Mouse (Mus musculus) hindlimb bud, embryonic 11.5 days (tissue): ENCODE measurements around the gene Gnl2.

Source experiments
- DNase-seq: peaks from one replicate; pipeline ENCODE4 v3.0.0-alpha.2; 2012; ENCODE audit warnings: low read depth, low spot score; ENCODE audit errors: extremely low spot score

Gnl2 gene

GRCm38 (mm10) chr4:125078698-125079097 lies 62.3 kb downstream of the Gnl2 start:
- no peak for DNase-seq

GRCm38 (mm10) chr4:125084403-125085345 lies 68.3 kb downstream of the Gnl2 start, which contains the start of gene Meaf6:
Meaf6 (plus strand) TSS chr4:125085134.
- no peak for DNase-seq

GRCm38 (mm10) chr4:125085346-125085841 lies 69.0 kb downstream of the Gnl2 start:
- no peak for DNase-seq

GRCm38 (mm10) chr4:125093031-125093430 lies 76.6 kb downstream of the Gnl2 start:
- no peak for DNase-seq

- DNase-seq, result no peak
These were observed 79.7 kb downstream of the Gnl2 start for GRCm38 (mm10) chr4:125096066-125096465.

GRCm38 (mm10) chr4:125097412-125097811 lies 81.0 kb downstream of the Gnl2 start:
- DNase-seq, result no peak

GRCm38 (mm10) chr4:125099458-125099857 lies 83.1 kb downstream of the Gnl2 start:
- peak; percentile 88 for DNase-seq

- DNase-seq, result no peak
These were observed 84.9 kb downstream of the Gnl2 start for GRCm38 (mm10) chr4:125101334-125101733.
